Mouse (Mus musculus) 416B (cell line): ENCODE results near the gene Hspa1l.
A peak's percentile ranks its signal among the peaks of the same experiment; 100 is the strongest.

Experiments
- DNase-seq: peaks from one replicate; pipeline ENCODE4 v3.0.0; 2011; ENCODE audit warnings: low read depth

Hspa1l gene

GRCm38 (mm10) chr17:35027277-35028068, 55.0 kb downstream of the Hspa1l start, which contains the start of gene Sapcd1:
Gene Sapcd1, minus strand, starts transcription at chr17:35028016.
- no peak for DNase-seq

DNA sequence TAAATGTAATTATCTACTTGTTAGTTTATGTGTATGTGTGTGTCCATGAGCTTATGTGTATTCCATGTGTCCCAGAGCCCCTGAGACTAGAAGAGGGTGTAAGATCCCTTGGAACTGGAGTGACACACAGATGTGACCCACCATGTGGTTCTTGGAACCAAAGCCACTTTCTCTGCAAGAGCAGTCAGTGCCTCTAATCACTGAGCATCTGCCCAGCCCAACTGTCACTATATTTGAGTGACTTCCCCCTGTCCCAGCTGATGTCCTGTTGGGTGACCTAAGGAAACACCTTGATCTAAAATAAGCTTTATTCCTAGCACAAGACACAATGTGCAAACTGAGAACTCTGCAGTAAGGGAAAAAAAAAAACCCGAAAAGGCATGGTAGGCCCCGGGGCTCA, 55.8 kb downstream of the Hspa1l start:
- DNase-seq, result peak; percentile 36
